Mouse (Mus musculus) G1E (cell line): ENCODE measurements around the gene Slc30a9.

ENCODE experiments used
- CTCF ChIP-seq: IDR thresholded peaks from 2 replicates; pipeline ENCODE4 v1.5.1; 2012; ENCODE audit warnings: low read depth, low read length, inconsistent platforms, mixed read lengths
- POLR2AphosphoS5 ChIP-seq: IDR thresholded peaks from 2 replicates; pipeline ENCODE4 v1.6.1; 2012; ENCODE audit warnings: low read depth, low read length, inconsistent platforms; ENCODE audit not compliant: insufficient replicate concordance

- TF ChIP-seq CTCF = no peak
- TF ChIP-seq POLR2AphosphoS5 = no peak
These were observed 5.2 kb downstream of the Slc30a9 start for GRCm38 (mm10) chr5:67311811-67312521.
